Comparison of ENCODE assay signal across 15 mouse cellular contexts in genomic region chr10:99202363-99202762, GRCm38 (mm10).
DNase-seq lines count a peak whose midpoint lies in the region; ATAC-seq and TF ChIP-seq lines count a peak whose summit lies in the region.
"Had no signal": no experiment of that assay in that cellular context is flagged by ENCODE, and none has a peak within 500 bp of the region (broad histone marks: within the 10 kb centered on the region; RNA-seq: fewer than 3 reads in every experiment).

No protein-coding gene starts in this region.

- TF ChIP-seq POLR2A in thymus, adult 2 months (IDR thresholded peaks at IDR 0.05; ENCODE audit: control insufficient read depth, extremely low read depth, insufficient read depth, low read length, poor library complexity), result no peak

- no peaks in the 10 kb centered on the region for H3K36me3 ChIP-seq in lung, embryonic 15.5 days
- H3K36me3 ChIP-seq in intestine, embryonic 16.5 days (ENCODE audit: control insufficient read depth, insufficient read depth, low read length), result no peaks in the 10 kb centered on the region
- no peaks in the 10 kb centered on the region for H3K36me3 ChIP-seq in stomach, embryonic 16.5 days (ENCODE audit: control insufficient read depth, insufficient read depth, low read length)
- no peaks in the 10 kb centered on the region for H3K36me3 ChIP-seq in thymus, adult 2 months (ENCODE audit: control insufficient read depth, insufficient read depth, low read length)

- H3K9me3 ChIP-seq in lung, embryonic 15.5 days, result no peaks in the 10 kb centered on the region
- H3K9me3 ChIP-seq in intestine, embryonic 16.5 days (ENCODE audit: control insufficient read depth, low read length), result no peaks in the 10 kb centered on the region
- no peaks in the 10 kb centered on the region for H3K9me3 ChIP-seq in stomach, embryonic 16.5 days (replicated peaks; ENCODE audit: control insufficient read depth, low read length)
- H3K9me3 ChIP-seq: forebrain, embryonic 13.5 days had no signal

- no peak overlapping the region for H3K4me2 ChIP-seq in lung, embryonic 15.5 days
- H3K4me2 ChIP-seq in intestine, embryonic 16.5 days (ENCODE audit: low read depth, low read length), result no peak overlapping the region
- 0 out of 2 replicates have a peak overlapping the region, but pooled peaks have one; percentile 5 for H3K4me2 ChIP-seq in stomach, embryonic 16.5 days (ENCODE audit: low read depth, low read length)
- H3K4me2 ChIP-seq: forebrain, embryonic 13.5 days had no signal

- TF ChIP-seq CTCF in thymus, adult 2 months (IDR thresholded peaks at IDR 0.05; ENCODE audit: borderline replicate concordance, control insufficient read depth, extremely low read depth, insufficient read depth, low read length, poor library complexity), result no peak

- H3K9ac ChIP-seq in lung, embryonic 15.5 days, result no peak overlapping the region
- H3K9ac ChIP-seq in intestine, embryonic 16.5 days (ENCODE audit: low read depth, low read length), result no peak overlapping the region
- no peak overlapping the region for H3K9ac ChIP-seq in stomach, embryonic 16.5 days (ENCODE audit: low read length)
- H3K9ac ChIP-seq: forebrain, embryonic 13.5 days had no signal

- H3K4me1 ChIP-seq in lung, embryonic 15.5 days, result peaks cover 30% of the 10 kb centered on the region
- peaks cover 10% of the 10 kb centered on the region for H3K4me1 ChIP-seq in intestine, embryonic 16.5 days (ENCODE audit: control insufficient read depth, insufficient read depth, low read length)
- peaks cover 21% of the 10 kb centered on the region for H3K4me1 ChIP-seq in stomach, embryonic 16.5 days (ENCODE audit: control insufficient read depth, insufficient read depth, low read length)
- peaks cover 46% of the 10 kb centered on the region for H3K4me1 ChIP-seq in thymus, adult 2 months (replicated peaks; ENCODE audit: control insufficient read depth, insufficient read depth, low read length)

- 24% methylated on average over 8 of the region's 8 CpGs for WGBS in lung, embryonic 15.5 days
- WGBS in intestine, embryonic 16.5 days, result 27% methylated on average over 8 of the region's 8 CpGs
- WGBS in stomach, embryonic 16.5 days, result 30% methylated on average over 8 of the region's 8 CpGs
- WGBS in thymus, adult 2 months, result 94% methylated on average over 8 of the region's 8 CpGs

- H3K4me3 ChIP-seq in lung, embryonic 15.5 days, result no peak overlapping the region
- H3K4me3 ChIP-seq in intestine, embryonic 16.5 days (ENCODE audit: low read length), result no peak overlapping the region
- no peak overlapping the region for H3K4me3 ChIP-seq in stomach, embryonic 16.5 days (replicated peaks; ENCODE audit: low read length)
- no peak overlapping the region for H3K4me3 ChIP-seq in thymus, adult 2 months (ENCODE audit: control insufficient read depth, insufficient read depth, low read length)
- H3K4me3 ChIP-seq: forebrain, embryonic 13.5 days; left cerebral cortex, adult 2 months had no signal

- H3K27me3 ChIP-seq in lung, embryonic 15.5 days, result no peaks in the 10 kb centered on the region
- no peaks in the 10 kb centered on the region for H3K27me3 ChIP-seq in intestine, embryonic 16.5 days (replicated peaks; ENCODE audit: control insufficient read depth, insufficient read depth, low read length)
- no peaks in the 10 kb centered on the region for H3K27me3 ChIP-seq in stomach, embryonic 16.5 days (ENCODE audit: control insufficient read depth, insufficient read depth, low read length)
- no peaks in the 10 kb centered on the region for H3K27me3 ChIP-seq in thymus, adult 2 months (ENCODE audit: control insufficient read depth, insufficient read depth, low read length)
- H3K27me3 ChIP-seq: forebrain, embryonic 13.5 days had no signal

- intact Hi-C loops in heart, postnatal 14 days (cut with DNase I), result loop anchor here (2.0 kb wide), 1 partner anchor 58 kb away; no protein-coding TSS in a partner anchor
- intact Hi-C loops in left cerebral cortex, postnatal 4 days (cut with DNase I), result no loop called here

- peak; percentile 11 to 25 for DNase-seq in heart, adult 18-20 months
- no peak for DNase-seq in heart, postnatal 14 days
- DNase-seq in lung, postnatal 36 days, result no peak
- no peak for DNase-seq in left cerebral cortex, postnatal 4 days
- DNase-seq in thymus, adult 2 months, result no peak
- DNase-seq: B cell, adult 2 months; lung, postnatal 14 days; thymus, postnatal 4 days had no signal

- no peak for ATAC-seq in lung, embryonic 15.5 days (ENCODE audit: borderline replicate concordance, extremely low read depth, low FRiP score, low TSS enrichment)
- ATAC-seq in intestine, embryonic 16.5 days, result peak; percentile 62
- ATAC-seq in stomach, embryonic 16.5 days (ENCODE audit: insufficient read depth, low FRiP score), result peak; percentile 68; the same call in 1 of the 2 replicates
- ATAC-seq: forebrain, embryonic 13.5 days; inflammation-experienced regulatory T-cells, adult 6 months; midbrain, embryonic 16.5 days had no signal

- H3K27ac ChIP-seq in lung, embryonic 15.5 days, result peak overlapping the region; percentile 53
- H3K27ac ChIP-seq in intestine, embryonic 16.5 days (ENCODE audit: low read length), result peak overlapping the region; percentile 40; the same call in 1 of the 2 replicates
- H3K27ac ChIP-seq in stomach, embryonic 16.5 days (ENCODE audit: low read length), result no peak overlapping the region
- no peak overlapping the region for H3K27ac ChIP-seq in thymus, adult 2 months (ENCODE audit: control insufficient read depth, insufficient read depth, low read length)
- H3K27ac ChIP-seq: forebrain, embryonic 13.5 days; left cerebral cortex, adult 2 months had no signal

Comparison
In these comparisons a context has a peak if more than half of its experiments do, and no peak if none do; other contexts are left out.
1. DNase-seq: peak in heart, adult 18-20 months (2 of 2); none in heart, postnatal 14 days (0 of 2), lung, postnatal 36 days (single experiment), left cerebral cortex, postnatal 4 days (single experiment) and thymus, adult 2 months (single experiment).
2. H3K27ac ChIP-seq: peak in lung, embryonic 15.5 days (single experiment) and intestine, embryonic 16.5 days (single experiment); none in stomach, embryonic 16.5 days (single experiment) and thymus, adult 2 months (single experiment).